Mouse (Mus musculus) MEL-GATA-1-ER (cell line): ENCODE data around the gene Exosc9.

Experiments used
- DNase-seq: peaks from one replicate; pipeline ENCODE4 v3.0.0-alpha.2; 2012; ENCODE audit warnings: low read depth; ENCODE audit errors: extremely low read depth

Gene Exosc9

GRCm38 (mm10) chr3:36552406-36553047 lies at the start of gene Exosc9:
Gene Exosc9 (plus strand): TSS chr3:36552606.
- DNase-seq, result peak; percentile 46

GRCm38 (mm10) chr3:36505306-36505705 lies 47.1 kb upstream of the Exosc9 start:
- no peak for DNase-seq

- DNase-seq, result no peak
These were observed 46.3 kb upstream of the Exosc9 start for GRCm38 (mm10) chr3:36505809-36506735.

- DNase-seq, result no peak
These were observed 40.9 kb upstream of the Exosc9 start for GRCm38 (mm10) chr3:36511491-36511890.

GRCm38 (mm10) chr3:36516196-36516595 lies 36.2 kb upstream of the Exosc9 start:
- DNase-seq, result no peak

- DNase-seq, result no peak
These were observed 31.0 kb upstream of the Exosc9 start, which contains the start of gene Gm11549 for GRCm38 (mm10) chr3:36521073-36522060. Gene Gm11549 (minus strand): TSS chr3:36521813.

- DNase-seq, result no peak
These were observed 30.3 kb upstream of the Exosc9 start for GRCm38 (mm10) chr3:36522137-36522536.

- no peak for DNase-seq
These were observed 27.9 kb upstream of the Exosc9 start for GRCm38 (mm10) chr3:36524466-36524865.

- DNase-seq, result no peak
These were observed 22.1 kb upstream of the Exosc9 start for GRCm38 (mm10) chr3:36530345-36530744.

- no peak for DNase-seq
These were observed 21.6 kb upstream of the Exosc9 start for GRCm38 (mm10) chr3:36530781-36531180.

GRCm38 (mm10) chr3:36531242-36531641 lies 21.2 kb upstream of the Exosc9 start:
- no peak for DNase-seq

- DNase-seq, result no peak
These were observed 20.3 kb upstream of the Exosc9 start for GRCm38 (mm10) chr3:36531979-36532542.

- DNase-seq, result no peak
These were observed 19.7 kb upstream of the Exosc9 start for GRCm38 (mm10) chr3:36532738-36533137.

- no peak for DNase-seq
These were observed 19.2 kb upstream of the Exosc9 start for GRCm38 (mm10) chr3:36533201-36533672.

GRCm38 (mm10) chr3:36536041-36536440 lies 16.4 kb upstream of the Exosc9 start:
- DNase-seq, result peak; percentile 8

- DNase-seq, result no peak
These were observed 14.5 kb upstream of the Exosc9 start for GRCm38 (mm10) chr3:36537701-36538470.

- DNase-seq, result no peak
These were observed 11.7 kb upstream of the Exosc9 start for GRCm38 (mm10) chr3:36540756-36541155.

GRCm38 (mm10) chr3:36541399-36541798 lies 11.0 kb upstream of the Exosc9 start:
- DNase-seq, result no peak

GRCm38 (mm10) chr3:36544961-36545360 lies 7.4 kb upstream of the Exosc9 start:
- no peak for DNase-seq

GRCm38 (mm10) chr3:36551343-36551742 lies 1.1 kb upstream of the Exosc9 start:
- DNase-seq, result no peak
